Mouse (Mus musculus) thymus, postnatal 4 days (tissue): ENCODE data around the gene 4930503B20Rik.

Experiments
- DNase-seq: peaks from one replicate; pipeline ENCODE4 v3.0.0; 2021

The 4930503B20Rik gene

GRCm38 (mm10) chr3:146649311-146649894, 1.7 kb downstream of the 4930503B20Rik start:
- no peak for DNase-seq

- DNase-seq, result no peak
Measured at GRCm38 (mm10) chr3:146641818-146642427, 9.2 kb downstream of the 4930503B20Rik start.

- DNase-seq, result no peak
Measured at GRCm38 (mm10) chr3:146632506-146632905, 18.6 kb downstream of the 4930503B20Rik start.

- DNase-seq, result no peak
Measured at GRCm38 (mm10) chr3:146628227-146628982, 22.7 kb downstream of the 4930503B20Rik start.

- DNase-seq, result no peak
Measured at GRCm38 (mm10) chr3:146625766-146626165, 25.4 kb downstream of the 4930503B20Rik start.

GRCm38 (mm10) chr3:146621966-146622365, 29.2 kb downstream of the 4930503B20Rik start:
- no peak for DNase-seq

GRCm38 (mm10) chr3:146620555-146621249, 30.4 kb downstream of the 4930503B20Rik start:
- no peak for DNase-seq

GRCm38 (mm10) chr3:146620101-146620500, 31.0 kb downstream of the 4930503B20Rik start:
- DNase-seq, result no peak

GRCm38 (mm10) chr3:146618357-146618756, 32.8 kb downstream of the 4930503B20Rik start:
- DNase-seq, result no peak

- no peak for DNase-seq
Measured at GRCm38 (mm10) chr3:146617946-146618345, 33.2 kb downstream of the 4930503B20Rik start.

- no peak for DNase-seq
Measured at GRCm38 (mm10) chr3:146616533-146617283, 34.4 kb downstream of the 4930503B20Rik start.

GRCm38 (mm10) chr3:146615496-146615895, 35.6 kb downstream of the 4930503B20Rik start, which contains the start of gene Dnase2b:
TSS of gene Dnase2b (minus strand) at chr3:146615596.
- no peak for DNase-seq

GRCm38 (mm10) chr3:146611821-146612220, 39.3 kb downstream of the 4930503B20Rik start:
- DNase-seq, result no peak

GRCm38 (mm10) chr3:146611261-146611660, 39.9 kb downstream of the 4930503B20Rik start:
- DNase-seq, result no peak

- no peak for DNase-seq
Measured at GRCm38 (mm10) chr3:146610322-146610721, 40.8 kb downstream of the 4930503B20Rik start.

- no peak for DNase-seq
Measured at GRCm38 (mm10) chr3:146607368-146607767, 43.7 kb downstream of the 4930503B20Rik start.

- DNase-seq, result no peak
Measured at GRCm38 (mm10) chr3:146604647-146605046, 46.5 kb downstream of the 4930503B20Rik start.

GRCm38 (mm10) chr3:146602531-146602930, 48.6 kb downstream of the 4930503B20Rik start:
- no peak for DNase-seq

GRCm38 (mm10) chr3:146601205-146601604, 49.9 kb downstream of the 4930503B20Rik start:
- DNase-seq, result no peak

- no peak for DNase-seq
Measured at GRCm38 (mm10) chr3:146599198-146599900, 51.8 kb downstream of the 4930503B20Rik start.

GRCm38 (mm10) chr3:146598411-146598810, 52.7 kb downstream of the 4930503B20Rik start:
- DNase-seq, result no peak

- no peak for DNase-seq
Measured at GRCm38 (mm10) chr3:146596864-146597263, 54.3 kb downstream of the 4930503B20Rik start.
